Mouse (Mus musculus) cerebellum, adult 9-10 months (tissue): ENCODE measurements around the gene 9930021J03Rik.
A peak's percentile ranks its signal among the peaks of the same experiment; 100 is the strongest.

Experiments used
- DNase-seq: peaks from one replicate; pipeline ENCODE4 v3.0.0; 2022

Gene 9930021J03Rik

GRCm38 (mm10) chr19:29683844-29684540 lies 121.8 kb downstream of the 9930021J03Rik start:
- DNase-seq = peak; percentile 84

GRCm38 (mm10) chr19:29680182-29681152 lies 125.3 kb downstream of the 9930021J03Rik start:
- DNase-seq = no peak

GRCm38 (mm10) chr19:29678181-29678778 lies 127.5 kb downstream of the 9930021J03Rik start:
- DNase-seq = no peak

GRCm38 (mm10) chr19:29676479-29677193 lies 129.2 kb downstream of the 9930021J03Rik start:
- no peak for DNase-seq

- DNase-seq = no peak
Observed at GRCm38 (mm10) chr19:29675562-29676078, 130.2 kb downstream of the 9930021J03Rik start.

- DNase-seq = no peak
Observed at GRCm38 (mm10) chr19:29674946-29675345, 130.8 kb downstream of the 9930021J03Rik start.

- DNase-seq = no peak
Observed at GRCm38 (mm10) chr19:29672660-29673059, 133.1 kb downstream of the 9930021J03Rik start.

- DNase-seq = no peak
Observed at GRCm38 (mm10) chr19:29671160-29671559, 134.6 kb downstream of the 9930021J03Rik start.

- no peak for DNase-seq
Observed at GRCm38 (mm10) chr19:29670247-29670646, 135.5 kb downstream of the 9930021J03Rik start.

- no peak for DNase-seq
Observed at GRCm38 (mm10) chr19:29668135-29668534, 137.7 kb downstream of the 9930021J03Rik start.

GRCm38 (mm10) chr19:29666965-29667594 lies 138.7 kb downstream of the 9930021J03Rik start:
- no peak for DNase-seq

GRCm38 (mm10) chr19:29666164-29666563 lies 139.6 kb downstream of the 9930021J03Rik start:
- DNase-seq = no peak

- DNase-seq = no peak
Observed at GRCm38 (mm10) chr19:29664934-29665333, 140.9 kb downstream of the 9930021J03Rik start.
